Mouse (Mus musculus): ENCODE measurements around the gene Arhgap31.

DNA sequence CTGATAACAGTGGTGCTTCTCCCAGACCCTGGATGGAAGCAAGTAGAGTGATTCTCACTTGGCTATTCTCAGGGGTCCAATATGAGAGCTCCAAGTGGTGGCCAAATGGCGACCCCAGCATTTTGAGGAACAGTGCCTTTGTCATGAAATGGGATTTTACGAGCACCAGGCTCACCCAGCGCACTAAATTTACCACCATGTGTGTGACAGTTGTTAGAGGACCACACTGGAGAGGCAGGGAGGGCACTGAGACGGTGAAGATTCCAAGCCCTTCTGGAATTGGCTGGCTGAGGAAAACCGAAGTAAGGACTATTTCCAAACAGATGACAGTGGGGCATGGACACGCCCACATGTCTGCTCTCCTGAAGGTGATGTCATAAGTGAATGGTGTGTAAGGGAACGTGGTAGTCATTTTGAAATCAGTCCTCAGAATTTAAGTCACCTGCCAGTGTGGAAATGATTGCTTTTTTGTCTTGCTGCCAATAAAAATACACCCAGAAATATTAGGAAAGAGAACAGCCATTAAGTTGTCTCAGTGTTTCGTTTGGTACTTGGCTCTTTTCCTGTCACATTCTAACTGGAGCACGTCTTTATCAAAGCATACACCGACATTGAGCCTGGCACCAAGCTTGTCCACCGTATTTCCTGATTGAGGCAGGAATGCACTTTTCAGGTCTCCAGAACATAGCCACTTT lies 113.9 kb downstream of the Arhgap31 start:
- TF ChIP-seq MAX (IDR thresholded peaks at IDR 0.05; ENCODE audit: low read length), result no peak
- no peak for TF ChIP-seq MXI1 (IDR thresholded peaks at IDR 0.05; ENCODE audit: low read depth, low read length)
- no peak for TF ChIP-seq NRF1 (IDR thresholded peaks at IDR 0.05; ENCODE audit: insufficient read depth, low read depth, low read length, poor library complexity, severe bottlenecking)
- no peak for TF ChIP-seq USF1 (IDR thresholded peaks at IDR 0.05; ENCODE audit: low read depth, low read length)
- no peak for TF ChIP-seq RCOR1 (IDR thresholded peaks at IDR 0.05; ENCODE audit: low read depth, low read length)
- TF ChIP-seq MEF2A (IDR thresholded peaks at IDR 0.05; ENCODE audit: extremely low read depth, insufficient replicate concordance, low read depth, low read length, poor library complexity, severe bottlenecking), result no peak
- TF ChIP-seq ZC3H11A (IDR thresholded peaks at IDR 0.05; ENCODE audit: low read depth, low read length), result no peak
- TF ChIP-seq HCFC1 (IDR thresholded peaks at IDR 0.05; ENCODE audit: low read depth, low read length), result no peak
- no peak for TF ChIP-seq CTCF (IDR thresholded peaks at IDR 0.05 in 2 of 3, conservative IDR thresholded peaks at IDR 0.05 in 1 of 3; ENCODE audit: control insufficient read depth in 1 of 3, insufficient read depth in 1 of 3, low read depth in 2 of 3, low read length in 3 of 3, poor library complexity in 1 of 3, severe bottlenecking in 1 of 3)
- TF ChIP-seq RAD21 (IDR thresholded peaks at IDR 0.05; ENCODE audit: low read depth, low read length), result no peak
- TF ChIP-seq POLR2AphosphoS2 (IDR thresholded peaks at IDR 0.05; ENCODE audit: low read length), result no peak
- TF ChIP-seq TBP (IDR thresholded peaks at IDR 0.05; ENCODE audit: low read depth, low read length), result no peak
- TF ChIP-seq POLR2A (IDR thresholded peaks at IDR 0.05; ENCODE audit: control insufficient read depth in 1 of 2, insufficient read depth in 1 of 2, low read depth in 1 of 2, low read length in 2 of 2, poor library complexity in 1 of 2), result no peak
